Mouse (Mus musculus): ENCODE data around the gene Arhgap35. TPM values are rescaled to one million over a fixed set of nuclear protein-coding genes. Genes with fewer than 3 reads are reported as not detected.

The Arhgap35 gene
- polyA plus RNA-seq, 1 experiment from 2014 or later: 23.6 TPM

- no peak overlapping the region for H3K27ac ChIP-seq
- H3K4me2 ChIP-seq: no peak overlapping the region
- WGBS: 29% methylated on average over 4 of the region's 4 CpGs
- no peaks in the 10 kb centered on the region for H3K27me3 ChIP-seq
- peaks cover 8% of the 10 kb centered on the region; the same call in 1 of the 2 replicates for H3K36me3 ChIP-seq
- H3K9ac ChIP-seq: no peak overlapping the region
- H3K9me3 ChIP-seq: 0 out of 2 replicates have a peak, but pooled peaks cover 5% of the 10 kb centered on the region
- H3K4me1 ChIP-seq: peaks cover 9% of the 10 kb centered on the region; the same call in 1 of the 2 replicates
- H3K4me3 ChIP-seq: no peak overlapping the region
- ATAC-seq (ENCODE audit: insufficient number of reproducible peaks, insufficient read depth, low FRiP score, low TSS enrichment, low read depth): no peak
Measured at GRCm38 (mm10) chr7:16601683-16602102, 13.1 kb downstream of the Arhgap35 start.

DNA sequence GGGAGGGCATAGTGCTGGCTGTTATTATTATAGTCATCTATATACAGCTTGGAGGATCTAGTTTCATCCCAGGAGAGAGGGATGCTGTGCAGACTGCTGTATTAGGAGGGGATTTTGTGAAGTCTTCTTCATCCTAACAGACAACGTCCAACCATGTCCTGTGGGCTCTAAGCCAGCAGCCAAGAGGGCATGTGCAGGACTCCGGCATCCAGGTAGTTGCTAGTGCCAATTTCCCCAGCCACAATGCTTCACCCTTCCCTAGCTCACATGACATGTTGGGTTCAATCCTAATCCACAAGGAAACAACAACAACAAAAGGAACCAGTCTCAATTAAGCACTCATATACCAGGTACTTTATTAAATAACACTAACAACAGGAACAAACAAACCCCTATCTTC, 15.8 kb downstream of the Arhgap35 start:
- Histone ChIP-seq H3K4me3 (no peak overlapping the region), H3K4me2 (no peak overlapping the region), H3K27me3 (no peaks in the 10 kb centered on the region), H3K9me3 (0 out of 2 replicates have a peak, but pooled peaks cover 4% of the 10 kb centered on the region), H3K9ac (no peak overlapping the region), H3K36me3 (peaks cover 21% of the 10 kb centered on the region), H3K27ac (no peak overlapping the region), H3K4me1 (peaks cover 9% of the 10 kb centered on the region; the same call in 1 of the 2 replicates)
- no peak for ATAC-seq (ENCODE audit: insufficient number of reproducible peaks, insufficient read depth, low FRiP score, low TSS enrichment, low read depth)
- 69% methylated on average over 2 of the region's 2 CpGs for WGBS

DNA sequence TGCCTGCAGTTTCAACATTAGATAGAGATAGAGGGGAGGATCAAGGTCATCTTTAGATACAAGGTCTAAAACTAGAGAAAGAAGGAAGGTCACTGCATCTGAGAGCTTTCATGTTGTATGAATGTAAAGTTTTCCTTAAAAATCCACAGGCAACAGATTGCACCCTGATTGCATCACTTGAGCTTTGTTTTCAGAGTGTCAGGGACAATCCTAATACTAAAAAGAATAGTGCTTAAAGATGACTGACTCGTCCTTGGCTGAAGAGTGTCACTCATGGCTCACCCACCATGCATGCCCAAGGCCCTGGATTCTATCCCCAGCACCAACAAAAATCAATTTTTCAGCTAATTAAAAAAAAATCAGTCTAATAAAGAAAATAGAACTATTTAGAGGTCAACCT, 23.5 kb downstream of the Arhgap35 start:
- H3K4me2 ChIP-seq: no peak overlapping the region
- H3K27ac ChIP-seq: no peak overlapping the region
- no peaks in the 10 kb centered on the region for H3K9me3 ChIP-seq
- H3K4me3 ChIP-seq: no peak overlapping the region
- WGBS: 84% methylated on average over 1 of the region's 1 CpGs
- H3K9ac ChIP-seq: no peak overlapping the region
- H3K4me1 ChIP-seq: no peaks in the 10 kb centered on the region
- no peaks in the 10 kb centered on the region for H3K27me3 ChIP-seq
- ATAC-seq (ENCODE audit: insufficient number of reproducible peaks, insufficient read depth, low FRiP score, low TSS enrichment, low read depth): no peak
- H3K36me3 ChIP-seq: peaks cover 24% of the 10 kb centered on the region

DNA sequence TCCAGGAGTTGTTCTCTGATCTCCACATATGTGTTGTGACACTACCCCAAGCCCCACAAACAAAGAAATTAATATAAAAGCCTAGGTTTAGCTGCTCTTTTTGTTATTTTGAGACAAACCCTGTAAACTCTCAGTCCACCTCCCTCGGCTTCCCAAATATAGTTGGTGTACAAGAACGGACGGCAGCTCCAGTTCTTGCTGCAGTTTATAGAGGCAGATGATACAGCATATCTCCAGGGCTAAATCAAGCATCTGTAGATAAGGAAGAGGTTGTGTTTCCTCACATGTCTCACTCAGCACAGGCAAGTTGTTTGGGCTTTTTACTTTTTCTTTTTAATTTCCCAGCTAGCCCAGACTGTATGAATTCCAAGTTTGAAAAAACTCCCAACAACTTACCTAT, 27.1 kb downstream of the Arhgap35 start:
- Histone ChIP-seq H3K27ac (no peak overlapping the region), H3K4me1 (peaks cover under 1% of the 10 kb centered on the region; the same call in 1 of the 2 replicates), H3K9me3 (no peaks in the 10 kb centered on the region), H3K36me3 (0 out of 2 replicates have a peak, but pooled peaks cover 10% of the 10 kb centered on the region), H3K4me2 (no peak overlapping the region), H3K9ac (no peak overlapping the region), H3K27me3 (no peaks in the 10 kb centered on the region), H3K4me3 (no peak overlapping the region)
- 94% methylated on average over 3 of the region's 3 CpGs for WGBS
- ATAC-seq (ENCODE audit: insufficient number of reproducible peaks, insufficient read depth, low FRiP score, low TSS enrichment, low read depth): no peak

GRCm38 (mm10) chr7:16584384-16584783, 30.4 kb downstream of the Arhgap35 start:
- H3K4me2 ChIP-seq: no peak overlapping the region
- H3K27me3 ChIP-seq: no peaks in the 10 kb centered on the region
- peaks cover 30% of the 10 kb centered on the region for H3K4me1 ChIP-seq
- no peak for ATAC-seq (ENCODE audit: insufficient number of reproducible peaks, insufficient read depth, low FRiP score, low TSS enrichment, low read depth)
- no peaks in the 10 kb centered on the region for H3K9me3 ChIP-seq
- H3K36me3 ChIP-seq: 0 out of 2 replicates have a peak, but pooled peaks cover 10% of the 10 kb centered on the region
- no peak overlapping the region for H3K4me3 ChIP-seq
- no peak overlapping the region for H3K27ac ChIP-seq
- no peak overlapping the region for H3K9ac ChIP-seq

DNA sequence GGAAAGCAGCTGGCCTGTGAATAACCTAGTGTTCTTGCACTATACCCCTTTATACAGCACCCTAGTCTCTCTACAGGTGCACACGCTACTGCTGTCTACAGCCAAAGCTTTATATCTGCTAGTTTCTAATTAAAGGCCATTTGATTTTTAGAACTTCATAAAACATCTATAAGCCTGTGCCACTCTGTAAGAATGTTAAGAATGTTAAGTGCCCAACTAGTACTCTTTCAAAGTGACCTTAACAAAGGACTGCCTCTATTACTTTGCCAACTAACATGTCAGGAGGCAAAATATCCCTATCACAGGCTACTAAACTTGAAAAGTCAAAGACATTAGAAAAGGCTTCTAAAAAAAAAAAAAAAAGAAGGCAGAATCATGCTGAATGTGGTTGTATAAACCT, 31.0 kb downstream of the Arhgap35 start:
- no peak for ATAC-seq (ENCODE audit: insufficient number of reproducible peaks, insufficient read depth, low FRiP score, low TSS enrichment, low read depth)
- Histone ChIP-seq H3K4me3 (no peak overlapping the region), H3K4me1 (peaks cover 30% of the 10 kb centered on the region), H3K36me3 (0 out of 2 replicates have a peak, but pooled peaks cover 9% of the 10 kb centered on the region), H3K27ac (no peak overlapping the region), H3K9ac (no peak overlapping the region), H3K4me2 (no peak overlapping the region), H3K27me3 (no peaks in the 10 kb centered on the region), H3K9me3 (no peaks in the 10 kb centered on the region)
- 91% methylated on average over 1 of the region's 1 CpGs for WGBS

GRCm38 (mm10) chr7:16582299-16582698, 32.5 kb downstream of the Arhgap35 start:
- no peak for ATAC-seq (ENCODE audit: insufficient number of reproducible peaks, insufficient read depth, low FRiP score, low TSS enrichment, low read depth)
- peaks cover 30% of the 10 kb centered on the region for H3K4me1 ChIP-seq
- no peak overlapping the region for H3K27ac ChIP-seq
- no peaks in the 10 kb centered on the region for H3K9me3 ChIP-seq
- no peak overlapping the region for H3K9ac ChIP-seq
- no peaks in the 10 kb centered on the region for H3K27me3 ChIP-seq
- H3K36me3 ChIP-seq: 0 out of 2 replicates have a peak, but pooled peaks cover 9% of the 10 kb centered on the region
- H3K4me3 ChIP-seq: no peak overlapping the region
- no peak overlapping the region for H3K4me2 ChIP-seq
- WGBS: 78% methylated on average over 3 of the region's 3 CpGs

DNA sequence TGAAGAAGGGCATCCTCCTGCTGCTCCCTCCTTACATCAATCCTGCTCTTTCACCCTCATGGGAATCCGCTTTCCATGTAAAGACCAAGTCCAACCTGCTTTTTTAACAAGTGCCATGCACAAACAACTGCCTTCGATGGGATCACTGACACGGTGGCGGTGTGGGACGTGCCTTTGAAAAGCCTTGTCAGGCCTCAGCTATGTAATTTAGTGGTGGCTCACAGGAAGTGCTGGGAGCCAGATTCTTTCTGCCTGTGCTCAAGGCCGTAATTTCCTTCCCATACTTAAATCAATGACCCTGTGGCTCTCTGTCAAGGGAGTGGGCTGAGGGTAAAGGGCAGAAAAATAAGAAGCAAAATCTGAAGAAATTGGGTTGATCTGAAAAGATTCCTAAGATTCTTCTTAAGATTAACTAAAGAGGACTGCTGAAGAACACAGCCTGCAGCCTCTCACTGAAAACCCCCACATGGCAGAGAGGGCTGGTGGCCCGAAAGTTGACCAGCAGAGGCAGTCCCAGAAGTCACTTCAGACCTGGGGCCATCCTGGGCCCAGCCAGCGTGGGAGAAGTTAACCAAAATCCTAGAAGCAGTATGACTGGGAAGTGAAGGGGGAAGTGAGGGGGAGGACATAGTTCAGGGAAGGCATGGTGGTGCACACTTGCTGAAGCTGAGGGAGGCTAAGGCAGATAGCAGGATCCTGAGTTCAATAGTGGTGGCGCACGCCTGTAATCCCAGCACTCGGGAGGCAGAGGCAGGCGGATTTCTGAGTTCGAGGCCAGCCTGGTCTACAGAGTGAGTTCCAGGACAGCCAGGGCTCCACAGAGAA, 33.3 kb downstream of the Arhgap35 start:
- H3K4me2 ChIP-seq: no peak overlapping the region
- peaks cover 30% of the 10 kb centered on the region for H3K4me1 ChIP-seq
- no peak overlapping the region for H3K9ac ChIP-seq
- 0 out of 2 replicates have a peak, but pooled peaks cover 9% of the 10 kb centered on the region for H3K36me3 ChIP-seq
- WGBS: 57% methylated on average over 13 of the region's 13 CpGs
- H3K9me3 ChIP-seq: no peaks in the 10 kb centered on the region
- H3K27me3 ChIP-seq: no peaks in the 10 kb centered on the region
- ATAC-seq (ENCODE audit: insufficient number of reproducible peaks, insufficient read depth, low FRiP score, low TSS enrichment, low read depth): no peak
- no peak overlapping the region for H3K4me3 ChIP-seq
- H3K27ac ChIP-seq: peak overlapping the region; percentile 57

- H3K9me3 ChIP-seq: no peaks in the 10 kb centered on the region
- no peak overlapping the region for H3K4me3 ChIP-seq
- peaks cover 29% of the 10 kb centered on the region for H3K4me1 ChIP-seq
- no peak overlapping the region for H3K27ac ChIP-seq
- no peak overlapping the region for H3K9ac ChIP-seq
- H3K36me3 ChIP-seq: 0 out of 2 replicates have a peak, but pooled peaks cover 6% of the 10 kb centered on the region
- no peak for ATAC-seq (ENCODE audit: insufficient number of reproducible peaks, insufficient read depth, low FRiP score, low TSS enrichment, low read depth)
- H3K27me3 ChIP-seq: no peaks in the 10 kb centered on the region
- H3K4me2 ChIP-seq: no peak overlapping the region
- 69% methylated on average over 1 of the region's 1 CpGs for WGBS
Measured at GRCm38 (mm10) chr7:16576719-16577118, 38.1 kb downstream of the Arhgap35 start.

DNA sequence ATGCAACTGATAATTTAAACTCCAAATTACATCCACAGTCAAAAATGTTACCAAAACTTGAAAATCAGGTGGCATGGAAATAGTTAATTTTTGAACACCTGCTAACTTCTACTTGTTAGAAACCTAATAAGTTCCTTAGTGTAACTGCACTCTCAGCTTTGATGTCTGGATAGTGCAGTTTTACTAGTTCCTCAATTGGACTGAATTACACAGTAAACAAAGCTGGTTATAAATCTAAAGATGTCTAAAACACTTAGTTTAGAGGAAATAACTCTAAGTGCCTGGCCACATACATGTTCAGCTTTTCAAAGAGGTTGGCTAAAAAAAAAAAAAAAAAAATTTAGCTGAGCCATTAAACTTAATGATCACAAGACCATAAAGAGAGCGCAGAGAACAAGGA, 43.6 kb downstream of the Arhgap35 start:
- ATAC-seq (ENCODE audit: insufficient number of reproducible peaks, insufficient read depth, low FRiP score, low TSS enrichment, low read depth): no peak
- Histone ChIP-seq H3K27me3 (no peaks in the 10 kb centered on the region), H3K4me1 (0 out of 2 replicates have a peak, but pooled peaks cover 8% of the 10 kb centered on the region), H3K27ac (no peak overlapping the region), H3K4me2 (no peak overlapping the region), H3K36me3 (no peaks in the 10 kb centered on the region), H3K4me3 (no peak overlapping the region), H3K9me3 (no peaks in the 10 kb centered on the region), H3K9ac (no peak overlapping the region)
- WGBS: 97% methylated on average over 1 of the region's 1 CpGs

DNA sequence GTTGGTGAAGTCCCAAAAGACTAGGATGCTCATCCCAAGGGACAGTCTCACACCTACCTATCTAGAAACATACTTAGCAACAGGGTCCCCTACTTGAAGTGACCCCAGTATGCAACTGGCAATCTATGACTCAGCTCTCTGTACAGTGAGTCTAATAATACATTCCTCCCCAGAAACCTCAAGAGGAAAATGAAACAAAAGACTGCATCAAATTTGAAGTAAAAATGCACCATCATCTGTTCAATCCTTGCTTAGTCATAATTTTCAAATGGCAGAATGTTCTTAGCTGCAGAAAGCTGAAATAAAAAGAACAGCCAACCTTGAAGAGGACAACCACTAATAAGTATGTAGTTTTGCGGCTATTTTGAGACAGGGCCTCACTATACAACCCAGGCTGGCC, 44.1 kb downstream of the Arhgap35 start:
- no peak for ATAC-seq (ENCODE audit: insufficient number of reproducible peaks, insufficient read depth, low FRiP score, low TSS enrichment, low read depth)
- Histone ChIP-seq H3K36me3 (no peaks in the 10 kb centered on the region), H3K9me3 (no peaks in the 10 kb centered on the region), H3K4me1 (0 out of 2 replicates have a peak, but pooled peaks cover 7% of the 10 kb centered on the region), H3K9ac (no peak overlapping the region), H3K27ac (no peak overlapping the region), H3K4me2 (no peak overlapping the region), H3K27me3 (no peaks in the 10 kb centered on the region), H3K4me3 (no peak overlapping the region)
- WGBS: 93% methylated on average over 1 of the region's 1 CpGs

- no peak overlapping the region for H3K27ac ChIP-seq
- no peaks in the 10 kb centered on the region for H3K27me3 ChIP-seq
- H3K9ac ChIP-seq: no peak overlapping the region
- no peak overlapping the region for H3K4me2 ChIP-seq
- H3K4me1 ChIP-seq: no peaks in the 10 kb centered on the region
- no peak overlapping the region for H3K4me3 ChIP-seq
- no peaks in the 10 kb centered on the region for H3K9me3 ChIP-seq
- H3K36me3 ChIP-seq: peaks cover 51% of the 10 kb centered on the region
- WGBS: 84% methylated on average over 8 of the region's 8 CpGs
- no peak for ATAC-seq (ENCODE audit: insufficient number of reproducible peaks, insufficient read depth, low FRiP score, low TSS enrichment, low read depth)
Measured at GRCm38 (mm10) chr7:16564491-16564890, 50.3 kb downstream of the Arhgap35 start.

Data from embryonic facial prominence, embryonic 13.5 days (tissue).